Mouse (Mus musculus): Measurements from ENCODE around the gene Hectd2. TPM values are rescaled to one million over a fixed set of nuclear protein-coding genes. Genes with fewer than 3 reads are reported as not detected.
A peak's percentile ranks its signal among the peaks of the same experiment; 100 is the strongest.

Gene Hectd2
- 12.1 and 12.8 TPM in 2 replicates for polyA plus RNA-seq (2015; fragmentation: Nextera tagmentation; extraction: Ambion mirVana)

- peak within 1 kb of the TSS; percentile 93 for H3K9ac ChIP-seq
- peaks cover 11% of the 10 kb centered on the region for H3K27me3 ChIP-seq
- peak within 1 kb of the TSS; percentile 82 for H3K27ac ChIP-seq
- peaks cover 9% of the 10 kb centered on the region for H3K4me1 ChIP-seq
- H3K4me3 ChIP-seq, result peak within 1 kb of the TSS; percentile 81
- H3K36me3 ChIP-seq (ENCODE audit: poor library complexity, severe bottlenecking), result no peaks in the 10 kb centered on the region
- H3K4me2 ChIP-seq, result peak within 1 kb of the TSS; percentile 95
- WGBS, result 0% methylated on average over 29 of the region's 92 CpGs
- H3K9me3 ChIP-seq (replicated peaks), result no peaks in the 10 kb centered on the region
- ATAC-seq, result peak; percentile 82
Observed at GRCm38 (mm10) chr19:36554046-36554784, at the start of gene Hectd2. Hectd2 (plus strand) TSS chr19:36554639.

GRCm38 (mm10) chr19:36504716-36505115 lies 49.7 kb upstream of the Hectd2 start:
- H3K36me3 ChIP-seq (ENCODE audit: poor library complexity, severe bottlenecking), result no peaks in the 10 kb centered on the region
- H3K4me2 ChIP-seq, result no peak overlapping the region
- no peak overlapping the region for H3K4me3 ChIP-seq
- no peak overlapping the region for H3K27ac ChIP-seq
- WGBS, result 97% methylated on average over 2 of the region's 2 CpGs
- H3K27me3 ChIP-seq, result no peaks in the 10 kb centered on the region
- no peaks in the 10 kb centered on the region for H3K9me3 ChIP-seq (replicated peaks)
- H3K9ac ChIP-seq, result no peak overlapping the region
- no peak for ATAC-seq
- H3K4me1 ChIP-seq, result 0 out of 2 replicates have a peak, but pooled peaks cover 7% of the 10 kb centered on the region

- Histone ChIP-seq H3K9ac (no peak overlapping the region), H3K36me3 (ENCODE audit: poor library complexity, severe bottlenecking) (no peaks in the 10 kb centered on the region), H3K27me3 (no peaks in the 10 kb centered on the region), H3K27ac (no peak overlapping the region), H3K4me1 (0 out of 2 replicates have a peak, but pooled peaks cover 7% of the 10 kb centered on the region), H3K4me3 (no peak overlapping the region), H3K4me2 (no peak overlapping the region), H3K9me3 (replicated peaks) (no peaks in the 10 kb centered on the region)
- no peak for ATAC-seq
- WGBS, result 85% methylated on average over 1 of the region's 1 CpGs
Observed at GRCm38 (mm10) chr19:36511305-36511704, 43.1 kb upstream of the Hectd2 start.

GRCm38 (mm10) chr19:36518461-36518860 lies 36.0 kb upstream of the Hectd2 start:
- peaks cover 6% of the 10 kb centered on the region; the same call in 1 of the 2 replicates for H3K4me1 ChIP-seq
- no peak for ATAC-seq
- no peak overlapping the region for H3K4me3 ChIP-seq
- no peak overlapping the region for H3K9ac ChIP-seq
- 51% methylated on average over 2 of the region's 2 CpGs for WGBS
- H3K9me3 ChIP-seq (replicated peaks), result no peaks in the 10 kb centered on the region
- no peaks in the 10 kb centered on the region for H3K27me3 ChIP-seq
- H3K36me3 ChIP-seq (ENCODE audit: poor library complexity, severe bottlenecking), result no peaks in the 10 kb centered on the region
- H3K4me2 ChIP-seq, result no peak overlapping the region
- H3K27ac ChIP-seq, result no peak overlapping the region

GRCm38 (mm10) chr19:36521568-36521967 lies 32.9 kb upstream of the Hectd2 start:
- no peak for ATAC-seq
- 89% methylated on average over 2 of the region's 2 CpGs for WGBS
- Histone ChIP-seq H3K4me2 (no peak overlapping the region), H3K27me3 (no peaks in the 10 kb centered on the region), H3K36me3 (ENCODE audit: poor library complexity, severe bottlenecking) (no peaks in the 10 kb centered on the region), H3K4me1 (peaks cover 6% of the 10 kb centered on the region; the same call in 1 of the 2 replicates), H3K9ac (no peak overlapping the region), H3K9me3 (replicated peaks) (no peaks in the 10 kb centered on the region), H3K4me3 (no peak overlapping the region), H3K27ac (no peak overlapping the region)

DNA sequence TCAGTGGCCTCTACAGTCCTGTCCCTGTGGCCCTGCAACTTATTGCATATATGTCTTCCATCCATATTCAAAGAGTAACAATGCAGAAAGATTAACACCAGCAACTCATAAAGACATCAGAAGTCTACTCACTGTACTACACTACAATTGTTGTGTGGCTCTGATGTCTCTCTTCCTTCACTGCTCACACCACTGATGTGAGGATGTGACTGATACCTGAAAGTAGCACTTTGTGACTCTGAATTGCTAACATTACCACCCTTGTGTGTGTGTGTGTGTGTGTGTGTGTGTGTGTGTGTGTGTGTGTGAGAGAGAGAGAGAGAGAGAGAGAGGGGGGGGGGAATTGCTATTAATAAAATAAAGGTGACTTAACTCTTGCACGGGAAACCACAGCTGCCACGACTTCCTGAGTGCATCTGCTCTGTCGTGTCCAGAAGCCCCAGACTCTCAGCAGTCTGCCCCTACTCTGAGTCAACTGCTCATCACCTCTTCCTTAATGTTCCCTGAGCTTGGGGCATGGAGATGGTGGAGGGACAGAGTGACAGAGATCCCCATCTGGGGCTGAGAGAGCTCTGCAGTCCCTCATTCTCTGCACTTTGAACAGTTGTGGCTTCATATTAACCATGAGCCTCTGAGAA lies 31.8 kb upstream of the Hectd2 start:
- no peak overlapping the region for H3K4me2 ChIP-seq
- ATAC-seq, result no peak
- H3K9ac ChIP-seq, result no peak overlapping the region
- peaks cover 6% of the 10 kb centered on the region; the same call in 1 of the 2 replicates for H3K4me1 ChIP-seq
- no peak overlapping the region for H3K4me3 ChIP-seq
- 67% methylated on average over 3 of the region's 3 CpGs for WGBS
- no peak overlapping the region for H3K27ac ChIP-seq
- no peaks in the 10 kb centered on the region for H3K36me3 ChIP-seq (ENCODE audit: poor library complexity, severe bottlenecking)
- no peaks in the 10 kb centered on the region for H3K9me3 ChIP-seq (replicated peaks)
- H3K27me3 ChIP-seq, result no peaks in the 10 kb centered on the region

DNA sequence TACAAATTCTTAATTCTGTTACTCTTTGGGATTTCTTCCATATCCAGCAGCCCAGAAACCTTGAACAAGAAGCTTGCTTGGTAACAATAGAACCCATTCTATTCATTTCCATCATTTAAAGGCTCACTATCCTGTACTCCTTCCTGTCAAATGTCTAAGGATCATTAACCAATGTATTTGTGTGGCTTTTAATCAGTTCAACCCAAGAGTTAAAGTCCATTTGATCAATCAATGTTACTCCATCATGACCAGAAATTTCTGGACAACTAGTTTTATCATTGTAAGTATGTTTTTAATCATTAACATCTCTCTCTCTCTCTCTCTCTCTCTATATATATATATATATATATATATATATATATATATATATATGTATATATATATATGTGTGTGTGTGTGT lies 29.4 kb upstream of the Hectd2 start:
- Histone ChIP-seq H3K36me3 (ENCODE audit: poor library complexity, severe bottlenecking) (no peaks in the 10 kb centered on the region), H3K4me3 (no peak overlapping the region)
- ATAC-seq, result no peak

GRCm38 (mm10) chr19:36533082-36533481 lies 21.4 kb upstream of the Hectd2 start:
- WGBS, result 49% methylated on average over 5 of the region's 5 CpGs
- H3K4me3 ChIP-seq, result no peak overlapping the region
- H3K4me2 ChIP-seq, result no peak overlapping the region
- ATAC-seq, result no peak
- H3K4me1 ChIP-seq, result peaks cover 48% of the 10 kb centered on the region
- H3K27me3 ChIP-seq, result peaks cover 9% of the 10 kb centered on the region
- no peaks in the 10 kb centered on the region for H3K9me3 ChIP-seq (replicated peaks)
- H3K9ac ChIP-seq, result no peak overlapping the region
- H3K27ac ChIP-seq, result peak overlapping the region; percentile 89
- H3K36me3 ChIP-seq (ENCODE audit: poor library complexity, severe bottlenecking), result no peaks in the 10 kb centered on the region

More for the DNA sequence above, 29.4 kb upstream of the Hectd2 start:
- no peaks in the 10 kb centered on the region for H3K4me1 ChIP-seq
- H3K27ac ChIP-seq, result no peak overlapping the region
- no peaks in the 10 kb centered on the region for H3K9me3 ChIP-seq (replicated peaks)
- H3K9ac ChIP-seq, result no peak overlapping the region
- no peaks in the 10 kb centered on the region for H3K27me3 ChIP-seq
- no peak overlapping the region for H3K4me2 ChIP-seq

GRCm38 (mm10) chr19:36534011-36534765 lies 20.3 kb upstream of the Hectd2 start:
- peaks cover 50% of the 10 kb centered on the region for H3K4me1 ChIP-seq
- no peaks in the 10 kb centered on the region for H3K36me3 ChIP-seq (ENCODE audit: poor library complexity, severe bottlenecking)
- peaks cover 11% of the 10 kb centered on the region for H3K27me3 ChIP-seq
- peak overlapping the region; percentile 53 for H3K4me2 ChIP-seq
- WGBS, result 19% methylated on average over 17 of the region's 17 CpGs
- peak overlapping the region; percentile 24 for H3K4me3 ChIP-seq
- H3K9ac ChIP-seq, result peak overlapping the region; percentile 44
- H3K27ac ChIP-seq, result peak overlapping the region; percentile 89
- ATAC-seq, result peak; percentile 81
- no peaks in the 10 kb centered on the region for H3K9me3 ChIP-seq (replicated peaks)

- Histone ChIP-seq H3K27me3 (peaks cover 11% of the 10 kb centered on the region), H3K27ac (peak overlapping the region; percentile 89), H3K9me3 (replicated peaks) (no peaks in the 10 kb centered on the region), H3K4me1 (peaks cover 50% of the 10 kb centered on the region), H3K36me3 (ENCODE audit: poor library complexity, severe bottlenecking) (no peaks in the 10 kb centered on the region), H3K9ac (peak overlapping the region; percentile 44; the same call in 1 of the 2 replicates), H3K4me3 (peak overlapping the region; percentile 24), H3K4me2 (peak overlapping the region; percentile 53)
- ATAC-seq, result peak; percentile 88
- WGBS, result 2% methylated on average over 8 of the region's 8 CpGs
Observed at GRCm38 (mm10) chr19:36534766-36535140, 19.7 kb upstream of the Hectd2 start.

DNA sequence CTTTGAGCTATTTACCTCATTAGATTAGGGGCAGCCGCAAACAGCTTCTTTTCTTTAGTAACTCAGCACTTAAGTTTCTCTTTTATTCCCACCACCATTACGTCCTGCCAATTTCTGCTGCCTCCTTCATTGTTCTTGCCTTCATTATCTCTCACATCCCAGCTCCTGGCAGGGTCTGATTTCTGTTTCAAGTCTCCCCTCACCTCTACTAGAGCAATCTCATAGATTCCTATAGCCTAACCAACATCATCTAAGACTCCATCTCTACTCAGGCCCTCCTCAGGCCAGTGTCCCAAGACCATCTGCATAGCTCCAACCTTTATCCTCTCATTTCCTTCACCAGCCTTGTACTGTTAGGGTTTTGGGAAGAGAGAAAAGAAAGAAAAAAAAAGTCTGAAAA lies 19.3 kb upstream of the Hectd2 start:
- ATAC-seq, result no peak; the same call in 1 of the 2 replicates
- H3K9me3 ChIP-seq (replicated peaks), result no peaks in the 10 kb centered on the region
- 4% methylated on average over 2 of the region's 2 CpGs for WGBS

GRCm38 (mm10) chr19:36535878-36536277 lies 18.6 kb upstream of the Hectd2 start:
- ATAC-seq, result peak; percentile 7; the same call in 1 of the 2 replicates
- H3K4me3 ChIP-seq, result no peak overlapping the region
- no peaks in the 10 kb centered on the region for H3K9me3 ChIP-seq (replicated peaks)
- H3K4me1 ChIP-seq, result peaks cover 50% of the 10 kb centered on the region
- H3K27me3 ChIP-seq, result peaks cover 11% of the 10 kb centered on the region
- H3K4me2 ChIP-seq, result peak overlapping the region; percentile 44
- H3K36me3 ChIP-seq (ENCODE audit: poor library complexity, severe bottlenecking), result no peaks in the 10 kb centered on the region
- H3K27ac ChIP-seq, result peak overlapping the region; percentile 70
- H3K9ac ChIP-seq, result no peak overlapping the region
- WGBS, result 7% methylated on average over 6 of the region's 6 CpGs

More for the DNA sequence above, 19.3 kb upstream of the Hectd2 start:
- Histone ChIP-seq H3K27ac (peak overlapping the region; percentile 89), H3K4me2 (peak overlapping the region; percentile 53), H3K4me1 (peaks cover 50% of the 10 kb centered on the region), H3K4me3 (no peak overlapping the region), H3K9ac (no peak overlapping the region), H3K27me3 (peaks cover 11% of the 10 kb centered on the region), H3K36me3 (ENCODE audit: poor library complexity, severe bottlenecking) (no peaks in the 10 kb centered on the region)
